Mouse (Mus musculus): ENCODE measurements at regions not wholly inside any gene's neighbourhood (a gene's known extent, or its start where the extent isn't known, plus 50 kb on each side); places are given as distances from the start of the nearest gene placed in this dataset.
A peak's percentile ranks its signal among the peaks of the same experiment; 100 is the strongest.

DNA sequence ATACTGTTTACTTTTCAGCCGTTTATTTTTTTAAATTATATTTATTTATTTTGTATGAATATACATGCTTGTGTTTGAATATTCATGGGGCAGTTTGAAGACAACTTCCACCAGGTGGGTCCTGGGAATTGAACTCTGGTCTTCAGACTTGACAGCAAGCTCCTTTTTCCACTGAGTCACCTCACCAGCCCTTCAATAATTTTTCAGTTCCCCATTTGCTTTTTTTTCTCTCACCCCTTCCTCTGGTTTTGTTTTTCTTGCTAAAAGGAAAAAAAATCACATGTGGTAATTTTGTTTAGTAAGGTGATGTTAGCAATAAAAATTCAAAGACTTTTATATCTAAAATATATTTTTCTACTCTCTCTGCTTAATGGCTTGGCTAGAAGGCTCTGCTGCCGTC, 64.9 kb upstream of the Slc34a2 start:
- Histone ChIP-seq H3K36me3 (ENCODE audit: control insufficient read depth, insufficient read depth, low read length) (no peaks in the 10 kb centered on the region), H3K27ac (no peak overlapping the region), H3K4me3 (no peak overlapping the region), H3K4me1 (ENCODE audit: control insufficient read depth, insufficient read depth, low read length) (no peaks in the 10 kb centered on the region), H3K79me2 (replicated peaks; ENCODE audit: control insufficient read depth, insufficient read depth, low read length) (no peaks in the 10 kb centered on the region), H3K9ac (ENCODE audit: low read depth, low read length) (no peak overlapping the region), H3K27me3 (ENCODE audit: control insufficient read depth, insufficient read depth, low read length) (no peaks in the 10 kb centered on the region)
- DNase-seq, result no peak
- intact Hi-C loops (cut with DNase I), result no loop called here
- no peak for TF ChIP-seq POLR2A (IDR thresholded peaks at IDR 0.05; ENCODE audit: insufficient read depth, low read depth, low read length)
- no peak for TF ChIP-seq CTCF (IDR thresholded peaks at IDR 0.05)
- TF ChIP-seq EP300 (IDR thresholded peaks at IDR 0.05; ENCODE audit: insufficient read depth, low read depth, low read length), result no peak
- whole genome bisulfite sequencing, result 79% methylated on average over 2 of the region's 2 CpGs

DNA sequence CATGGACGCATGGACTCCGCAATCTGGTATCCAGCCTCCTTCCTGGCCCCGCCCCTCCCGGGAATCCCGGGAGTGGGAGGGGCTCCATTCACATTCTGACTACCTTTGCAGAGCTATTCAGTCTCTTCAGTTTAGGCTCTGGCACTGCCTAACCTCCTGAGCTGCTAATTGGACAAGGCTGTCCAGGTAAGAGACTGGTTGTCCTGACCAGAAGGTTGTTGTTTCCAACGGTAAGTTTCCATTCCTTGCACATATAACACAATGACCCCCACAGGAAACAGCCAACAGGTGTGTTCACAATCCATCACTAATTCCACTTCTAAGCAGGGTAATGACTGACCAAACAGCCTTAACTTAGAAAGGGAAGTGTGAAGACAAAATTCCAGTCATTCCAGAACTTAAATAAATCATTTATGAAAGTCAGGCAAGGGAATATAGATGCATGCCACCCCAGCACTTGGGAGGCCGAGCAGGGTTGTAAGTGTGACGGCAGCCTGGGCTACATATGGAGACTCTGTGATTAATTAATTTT, 62.3 kb upstream of the Slc34a2 start:
- Histone ChIP-seq H3K36me3 (ENCODE audit: control insufficient read depth, insufficient read depth, low read length) (no peaks in the 10 kb centered on the region), H3K27me3 (ENCODE audit: control insufficient read depth, insufficient read depth, low read length) (no peaks in the 10 kb centered on the region), H3K4me1 (ENCODE audit: control insufficient read depth, insufficient read depth, low read length) (no peaks in the 10 kb centered on the region), H3K9ac (ENCODE audit: low read depth, low read length) (no peak overlapping the region), H3K4me3 (no peak overlapping the region), H3K79me2 (replicated peaks; ENCODE audit: control insufficient read depth, insufficient read depth, low read length) (no peaks in the 10 kb centered on the region), H3K27ac (no peak overlapping the region)
- TF ChIP-seq CTCF (IDR thresholded peaks at IDR 0.05) (no peak), POLR2A (IDR thresholded peaks at IDR 0.05; ENCODE audit: insufficient read depth, low read depth, low read length) (no peak), EP300 (IDR thresholded peaks at IDR 0.05; ENCODE audit: insufficient read depth, low read depth, low read length) (no peak)
- WGBS, result 68% methylated on average over 8 of the region's 8 CpGs
- no peak for DNase-seq
- intact Hi-C loops (cut with DNase I), result no loop called here

DNA sequence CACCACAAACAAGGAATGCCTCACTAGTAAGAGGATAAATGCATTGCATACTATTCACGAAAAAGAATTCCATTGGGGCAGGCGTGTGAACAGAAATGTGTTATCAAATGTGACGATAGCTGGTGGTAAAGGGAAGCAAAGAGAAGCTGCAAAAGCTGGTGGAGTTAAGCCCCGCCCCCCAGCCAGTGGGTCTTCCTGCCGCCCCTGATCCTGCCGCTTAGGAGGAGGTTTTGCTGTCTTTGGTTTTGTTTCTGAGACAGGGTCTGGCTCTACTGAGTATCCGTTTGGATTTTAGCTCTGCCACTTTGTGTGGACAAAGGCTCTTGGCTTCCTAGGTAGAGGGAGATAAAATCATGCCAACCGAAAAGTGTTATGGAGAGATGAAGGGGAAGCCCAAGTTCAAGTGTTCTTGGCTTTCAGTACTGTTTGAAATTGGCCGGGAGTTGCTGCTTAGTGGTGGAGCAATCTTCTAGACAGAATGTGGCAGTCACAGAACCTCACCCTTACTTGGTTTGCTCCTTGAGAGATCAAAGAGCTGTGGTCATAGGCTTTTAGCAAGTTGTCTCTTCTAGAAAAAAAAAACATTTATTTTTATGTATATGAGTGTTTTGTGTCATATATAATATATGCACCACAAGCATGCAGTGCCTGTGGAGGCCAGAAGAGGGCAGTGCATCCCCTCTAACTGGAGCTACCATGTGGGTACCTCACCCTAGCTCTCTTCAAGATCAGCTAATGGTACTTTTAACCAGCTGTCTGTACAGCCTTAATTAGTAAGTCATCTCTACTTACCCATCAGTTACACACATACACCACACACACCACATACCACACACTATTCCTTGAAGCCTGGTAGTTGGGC, 59.8 kb upstream of the Slc34a2 start:
- no peak for TF ChIP-seq EP300 (IDR thresholded peaks at IDR 0.05; ENCODE audit: insufficient read depth, low read depth, low read length)
- no peak for TF ChIP-seq POLR2A (IDR thresholded peaks at IDR 0.05; ENCODE audit: insufficient read depth, low read depth, low read length)
- peak; percentile 46 for TF ChIP-seq CTCF (IDR thresholded peaks at IDR 0.05)
- no peak for DNase-seq
- H3K36me3 ChIP-seq (ENCODE audit: control insufficient read depth, insufficient read depth, low read length), result no peaks in the 10 kb centered on the region
- WGBS, result 36% methylated on average over 9 of the region's 9 CpGs
- H3K4me3 ChIP-seq, result no peak overlapping the region
- intact Hi-C loops (cut with DNase I), result no loop called here
- H3K9ac ChIP-seq (ENCODE audit: low read depth, low read length), result no peak overlapping the region
- no peaks in the 10 kb centered on the region for H3K27me3 ChIP-seq (ENCODE audit: control insufficient read depth, insufficient read depth, low read length)
- no peaks in the 10 kb centered on the region for H3K79me2 ChIP-seq (replicated peaks; ENCODE audit: control insufficient read depth, insufficient read depth, low read length)
- H3K4me1 ChIP-seq (ENCODE audit: control insufficient read depth, insufficient read depth, low read length), result no peaks in the 10 kb centered on the region
- H3K27ac ChIP-seq, result no peak overlapping the region

DNA sequence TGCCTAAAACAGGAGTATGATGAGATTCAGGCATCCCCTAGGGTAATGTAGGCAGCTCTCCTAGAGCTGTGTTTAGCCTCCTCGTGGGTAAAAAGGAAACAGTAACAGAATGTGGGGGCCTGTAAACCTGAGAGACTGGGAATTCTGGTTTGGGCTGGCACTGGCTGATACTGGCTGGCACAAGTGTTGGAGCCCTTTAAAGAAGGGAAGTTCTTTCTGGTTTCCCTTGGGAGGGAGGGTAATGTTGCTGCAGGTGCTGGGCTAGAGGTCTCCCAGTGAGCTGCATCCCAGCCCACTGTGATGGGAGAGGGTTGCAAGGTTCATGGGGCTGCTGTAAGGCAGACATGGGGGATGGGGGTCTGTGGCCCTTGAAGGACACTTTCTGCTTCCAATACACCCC, 58.4 kb upstream of the Slc34a2 start:
- H3K36me3 ChIP-seq (ENCODE audit: control insufficient read depth, insufficient read depth, low read length), result no peaks in the 10 kb centered on the region
- no peaks in the 10 kb centered on the region for H3K79me2 ChIP-seq (replicated peaks; ENCODE audit: control insufficient read depth, insufficient read depth, low read length)
- intact Hi-C loops (cut with DNase I), result no loop called here
- no peaks in the 10 kb centered on the region for H3K4me1 ChIP-seq (ENCODE audit: control insufficient read depth, insufficient read depth, low read length)
- no peak overlapping the region for H3K27ac ChIP-seq
- no peak for DNase-seq
- no peak overlapping the region for H3K4me3 ChIP-seq
- WGBS, result 53% methylated on average over 1 of the region's 1 CpGs
- H3K9ac ChIP-seq (ENCODE audit: low read depth, low read length), result no peak overlapping the region
- H3K27me3 ChIP-seq (ENCODE audit: control insufficient read depth, insufficient read depth, low read length), result no peaks in the 10 kb centered on the region
- no peak for TF ChIP-seq CTCF (IDR thresholded peaks at IDR 0.05)
- no peak for TF ChIP-seq EP300 (IDR thresholded peaks at IDR 0.05; ENCODE audit: insufficient read depth, low read depth, low read length)
- no peak for TF ChIP-seq POLR2A (IDR thresholded peaks at IDR 0.05; ENCODE audit: insufficient read depth, low read depth, low read length)

DNA sequence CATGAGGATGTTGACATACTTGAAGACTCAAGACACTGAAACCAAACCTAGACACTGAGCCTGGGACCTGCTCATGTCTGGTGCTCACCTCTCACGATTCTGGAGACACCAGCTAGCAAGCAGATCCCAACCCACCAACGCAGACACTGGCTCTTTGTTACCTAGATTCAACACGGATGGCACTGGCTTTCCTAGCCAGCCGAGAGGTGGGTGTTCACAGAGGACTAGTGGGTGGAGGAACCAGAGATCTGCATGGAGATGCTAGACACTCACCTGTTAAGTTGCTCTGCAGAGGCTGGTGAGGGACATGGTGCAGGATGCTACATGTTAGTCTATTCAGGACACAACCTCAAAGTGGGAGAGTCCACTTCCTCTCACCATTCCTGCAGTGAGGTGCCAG, 55.8 kb upstream of the Slc34a2 start:
- Histone ChIP-seq H3K79me2 (replicated peaks; ENCODE audit: control insufficient read depth, insufficient read depth, low read length) (no peaks in the 10 kb centered on the region), H3K4me3 (no peak overlapping the region), H3K4me1 (ENCODE audit: control insufficient read depth, insufficient read depth, low read length) (no peaks in the 10 kb centered on the region), H3K9ac (ENCODE audit: low read depth, low read length) (no peak overlapping the region), H3K27me3 (ENCODE audit: control insufficient read depth, insufficient read depth, low read length) (no peaks in the 10 kb centered on the region), H3K27ac (no peak overlapping the region), H3K36me3 (ENCODE audit: control insufficient read depth, insufficient read depth, low read length) (no peaks in the 10 kb centered on the region)
- intact Hi-C loops (cut with DNase I), result no loop called here
- no peak for DNase-seq
- no peak for TF ChIP-seq CTCF (IDR thresholded peaks at IDR 0.05)
- no peak for TF ChIP-seq EP300 (IDR thresholded peaks at IDR 0.05; ENCODE audit: insufficient read depth, low read depth, low read length)
- TF ChIP-seq POLR2A (IDR thresholded peaks at IDR 0.05; ENCODE audit: insufficient read depth, low read depth, low read length), result no peak
- WGBS, result 72% methylated on average over 4 of the region's 4 CpGs

DNA sequence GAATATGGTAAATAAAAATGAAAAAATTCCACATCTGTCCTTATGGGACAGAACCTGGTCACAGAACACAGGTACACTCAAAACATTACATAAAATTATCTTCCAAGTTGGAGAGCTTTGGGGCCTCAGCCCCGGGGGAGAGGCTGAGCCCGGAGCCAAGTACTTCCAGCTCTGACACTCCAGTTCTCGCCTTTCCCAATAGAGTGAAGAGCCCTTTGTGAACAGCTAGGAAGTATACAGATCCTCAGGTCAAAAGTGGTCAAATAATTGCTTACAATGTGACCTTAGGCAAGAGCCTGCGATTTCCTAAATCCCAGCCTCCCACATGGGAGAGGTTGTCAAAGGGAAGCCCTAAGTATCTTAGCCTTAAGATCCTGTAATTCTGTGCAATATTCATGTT, 55.1 kb upstream of the Slc34a2 start:
- intact Hi-C loops (cut with DNase I), result no loop called here
- WGBS, result 60% methylated on average over 4 of the region's 4 CpGs
- Histone ChIP-seq H3K36me3 (ENCODE audit: control insufficient read depth, insufficient read depth, low read length) (no peaks in the 10 kb centered on the region), H3K27me3 (ENCODE audit: control insufficient read depth, insufficient read depth, low read length) (no peaks in the 10 kb centered on the region), H3K27ac (no peak overlapping the region), H3K79me2 (replicated peaks; ENCODE audit: control insufficient read depth, insufficient read depth, low read length) (no peaks in the 10 kb centered on the region), H3K9ac (ENCODE audit: low read depth, low read length) (no peak overlapping the region), H3K4me1 (ENCODE audit: control insufficient read depth, insufficient read depth, low read length) (no peaks in the 10 kb centered on the region), H3K4me3 (no peak overlapping the region)
- TF ChIP-seq EP300 (IDR thresholded peaks at IDR 0.05; ENCODE audit: insufficient read depth, low read depth, low read length), result no peak
- TF ChIP-seq CTCF (IDR thresholded peaks at IDR 0.05), result no peak
- TF ChIP-seq POLR2A (IDR thresholded peaks at IDR 0.05; ENCODE audit: insufficient read depth, low read depth, low read length), result no peak
- DNase-seq, result no peak

Data from heart, adult 2 months (tissue).